Mouse (Mus musculus): ENCODE measurements at regions not wholly inside any gene's neighbourhood (a gene's known extent, or its start where the extent isn't known, plus 50 kb on each side); places are given as distances from the start of the nearest gene placed in this dataset.

DNA sequence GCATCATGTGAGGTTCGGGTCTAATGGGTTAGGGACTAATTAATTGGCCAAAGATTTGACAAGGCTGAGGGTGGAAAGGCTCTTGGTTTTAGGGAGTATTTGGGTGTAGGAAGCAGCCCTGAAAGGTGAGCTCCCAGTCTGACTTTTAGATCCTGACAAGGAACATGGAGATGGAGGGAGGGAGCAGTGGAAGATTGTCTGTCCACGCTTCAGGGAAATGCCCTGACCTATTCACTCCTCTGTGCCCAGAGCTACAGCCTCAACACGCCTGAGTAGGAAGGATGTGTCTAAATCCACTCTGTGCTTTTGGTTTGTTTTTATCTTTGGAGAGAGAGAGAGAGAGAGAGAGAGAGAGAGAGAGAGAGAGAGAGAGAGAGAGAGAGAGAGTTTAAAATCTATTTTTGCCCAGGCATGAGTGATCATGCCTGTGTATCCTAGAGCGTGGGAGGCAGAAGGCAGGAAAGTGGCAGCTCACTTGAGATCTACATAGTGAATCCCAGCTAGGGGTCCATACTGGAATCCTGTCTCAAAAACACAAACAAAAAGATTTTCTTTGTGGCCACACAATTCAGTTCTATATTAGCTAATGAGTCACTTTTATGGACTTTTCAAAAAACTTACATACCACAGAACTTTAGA, 511.5 kb upstream of the Tbl1xr1 start:
- TF ChIP-seq POLR2A (IDR thresholded peaks at IDR 0.05; ENCODE audit: low read depth, low read length): no peak
- TF ChIP-seq CTCF (IDR thresholded peaks at IDR 0.05; ENCODE audit: extremely low read depth, insufficient read length, insufficient replicate concordance, low read depth, low read length): no peak

Data from small intestine, adult 2 months (tissue).